Mouse (Mus musculus): Measurements from ENCODE around the gene Slc27a3.

DNA sequence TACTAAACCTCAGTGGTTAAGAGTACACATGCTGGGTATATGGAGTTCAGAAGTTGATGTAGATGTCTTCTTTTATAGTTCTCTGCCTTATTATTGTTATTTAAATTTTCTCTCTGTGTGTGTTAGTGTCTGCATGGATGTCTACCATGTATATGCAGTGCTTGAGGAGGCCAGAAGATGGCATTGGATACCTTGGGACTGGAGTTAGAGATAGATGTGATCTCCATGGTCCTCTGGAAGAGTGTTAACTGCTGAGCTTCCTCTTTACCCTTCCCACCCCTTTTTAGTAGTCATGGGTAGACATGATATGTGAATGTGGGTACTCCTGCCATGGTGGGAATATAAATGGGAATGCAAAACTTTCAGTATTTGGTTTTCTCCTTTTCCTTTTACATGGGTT, 54.2 kb downstream of the Slc27a3 start:
- TF ChIP-seq TAL1 (IDR thresholded peaks at IDR 0.05; ENCODE audit: low read length), result no peak
- TF ChIP-seq GATA1 (IDR thresholded peaks at IDR 0.05; ENCODE audit: low read length), result no peak

All from erythroblast, embryonic 14.5 days (primary cell).